Mouse (Mus musculus): ENCODE data around the gene Tspan1. TPM values are rescaled to one million over a fixed set of nuclear protein-coding genes. Genes with fewer than 3 reads are reported as not detected.
A peak's percentile ranks its signal among the peaks of the same experiment; 100 is the strongest.

Gene Tspan1
- polyA plus RNA-seq, 1 experiment from 2014 or later: 4.8 TPM

DNA sequence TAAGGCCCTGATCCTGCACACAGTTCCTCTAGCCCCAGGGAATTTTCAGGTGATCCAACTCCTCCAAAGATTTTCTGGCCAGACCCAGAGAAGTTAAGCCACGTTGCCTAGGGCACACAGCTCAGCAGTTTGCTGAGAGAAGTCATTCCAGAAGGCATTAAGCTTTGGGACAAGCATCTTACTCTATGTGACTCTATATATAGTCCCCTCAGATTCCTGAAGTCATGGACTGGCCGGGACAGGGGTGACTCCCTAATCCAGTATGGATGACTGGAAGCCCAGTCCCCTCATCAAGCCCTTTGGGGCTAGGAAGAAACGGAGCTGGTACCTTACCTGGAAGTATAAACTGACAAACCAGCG is 16.6 kb downstream of the Tspan1 start:
- no peaks in the 10 kb centered on the region for H3K27me3 ChIP-seq (ENCODE audit: insufficient read depth, low read length)
- 0 out of 2 replicates have a peak, but pooled peaks have one; percentile 2 for ATAC-seq (ENCODE audit: low FRiP score, low TSS enrichment)
- H3K9ac ChIP-seq (replicated peaks; ENCODE audit: low read length): peak overlapping the region; percentile 97
- peaks cover 12% of the 10 kb centered on the region for H3K4me1 ChIP-seq (ENCODE audit: insufficient read depth, low read length)
- H3K9me3 ChIP-seq (ENCODE audit: low read length): no peaks in the 10 kb centered on the region
- peak overlapping the region; percentile 90 for H3K4me3 ChIP-seq (ENCODE audit: low read length)
- peak overlapping the region; percentile 92 for H3K27ac ChIP-seq (ENCODE audit: low read length)
- H3K4me2 ChIP-seq (replicated peaks; ENCODE audit: low read depth, low read length): peak overlapping the region; percentile 65
- H3K36me3 ChIP-seq (ENCODE audit: insufficient read depth, low read length): peaks cover 41% of the 10 kb centered on the region
- WGBS: 14% methylated on average over 4 of the region's 4 CpGs

DNA sequence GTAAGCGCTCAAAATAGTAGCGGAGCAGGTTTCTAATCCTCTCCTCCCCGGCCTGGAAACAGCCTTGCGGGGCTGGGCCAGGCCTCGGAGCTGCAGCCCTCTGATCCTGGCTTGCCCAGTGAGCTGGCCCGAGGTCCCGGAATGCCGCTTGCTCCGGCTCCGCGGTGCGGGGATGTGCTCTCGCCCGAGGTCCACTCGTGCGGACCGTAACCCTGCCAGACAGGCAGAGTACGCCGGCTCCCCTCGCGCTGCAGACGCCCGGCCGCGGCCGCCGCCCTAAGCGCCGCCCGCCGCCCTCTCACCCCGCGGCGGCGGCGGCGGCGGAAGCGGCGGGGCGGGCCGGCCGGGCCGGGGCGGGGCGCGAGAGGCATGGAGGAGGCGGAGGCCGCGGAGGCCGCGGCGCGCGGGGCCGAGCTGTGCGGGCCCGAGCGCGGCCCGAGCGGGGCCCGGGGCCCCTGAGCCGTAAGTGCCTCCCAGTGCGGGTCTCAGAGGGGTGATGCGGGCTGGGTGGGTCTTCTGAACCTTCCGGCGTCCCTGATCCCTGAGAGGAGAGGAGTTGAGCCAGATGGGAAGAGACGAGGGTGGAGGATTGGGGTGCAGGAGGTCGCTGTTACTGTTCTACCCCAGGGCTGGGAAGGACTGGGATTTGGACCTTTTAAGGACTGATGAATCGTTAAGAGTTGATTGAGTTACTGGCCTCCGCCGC is 17.1 kb downstream of the Tspan1 start:
- Histone ChIP-seq H3K27ac (ENCODE audit: low read length) (peak overlapping the region; percentile 92), H3K27me3 (ENCODE audit: insufficient read depth, low read length) (no peaks in the 10 kb centered on the region), H3K36me3 (ENCODE audit: insufficient read depth, low read length) (peaks cover 36% of the 10 kb centered on the region), H3K9ac (replicated peaks; ENCODE audit: low read length) (peak overlapping the region; percentile 97), H3K9me3 (ENCODE audit: low read length) (no peaks in the 10 kb centered on the region), H3K4me3 (ENCODE audit: low read length) (peak overlapping the region; percentile 90), H3K4me1 (ENCODE audit: insufficient read depth, low read length) (peaks cover 12% of the 10 kb centered on the region), H3K4me2 (replicated peaks; ENCODE audit: low read depth, low read length) (peak overlapping the region; percentile 65)
- peak; percentile 95 for ATAC-seq (ENCODE audit: low FRiP score, low TSS enrichment)
- under 1% methylated on average over 49 of the region's 73 CpGs for WGBS

DNA sequence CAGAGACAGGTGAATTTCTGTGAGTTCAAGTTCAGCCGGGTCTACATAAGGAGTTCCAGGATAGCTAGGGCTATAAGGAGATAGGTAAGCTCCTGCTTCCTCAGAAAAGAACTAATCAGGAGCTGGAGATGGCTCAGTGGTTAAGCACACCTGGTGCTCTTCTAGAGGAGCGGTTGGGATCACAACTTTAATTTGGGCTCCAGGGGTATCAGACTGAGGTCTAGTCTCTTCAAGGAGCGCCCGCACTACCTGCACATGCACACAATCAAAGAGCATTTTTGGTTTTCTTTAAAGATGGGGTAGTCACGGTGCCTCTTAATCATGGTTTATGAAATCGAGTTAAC is 17.6 kb downstream of the Tspan1 start:
- Histone ChIP-seq H3K9me3 (ENCODE audit: low read length) (no peaks in the 10 kb centered on the region), H3K4me3 (ENCODE audit: low read length) (peak overlapping the region; percentile 90), H3K27me3 (ENCODE audit: insufficient read depth, low read length) (no peaks in the 10 kb centered on the region), H3K9ac (replicated peaks; ENCODE audit: low read length) (peak overlapping the region; percentile 97), H3K4me1 (ENCODE audit: insufficient read depth, low read length) (peaks cover 12% of the 10 kb centered on the region), H3K4me2 (replicated peaks; ENCODE audit: low read depth, low read length) (peak overlapping the region; percentile 65), H3K27ac (ENCODE audit: low read length) (peak overlapping the region; percentile 92), H3K36me3 (ENCODE audit: insufficient read depth, low read length) (peaks cover 30% of the 10 kb centered on the region)
- 0 out of 2 replicates have a peak, but pooled peaks have one; percentile 3 for ATAC-seq (ENCODE audit: low FRiP score, low TSS enrichment)
- WGBS: 16% methylated on average over 6 of the region's 6 CpGs

DNA sequence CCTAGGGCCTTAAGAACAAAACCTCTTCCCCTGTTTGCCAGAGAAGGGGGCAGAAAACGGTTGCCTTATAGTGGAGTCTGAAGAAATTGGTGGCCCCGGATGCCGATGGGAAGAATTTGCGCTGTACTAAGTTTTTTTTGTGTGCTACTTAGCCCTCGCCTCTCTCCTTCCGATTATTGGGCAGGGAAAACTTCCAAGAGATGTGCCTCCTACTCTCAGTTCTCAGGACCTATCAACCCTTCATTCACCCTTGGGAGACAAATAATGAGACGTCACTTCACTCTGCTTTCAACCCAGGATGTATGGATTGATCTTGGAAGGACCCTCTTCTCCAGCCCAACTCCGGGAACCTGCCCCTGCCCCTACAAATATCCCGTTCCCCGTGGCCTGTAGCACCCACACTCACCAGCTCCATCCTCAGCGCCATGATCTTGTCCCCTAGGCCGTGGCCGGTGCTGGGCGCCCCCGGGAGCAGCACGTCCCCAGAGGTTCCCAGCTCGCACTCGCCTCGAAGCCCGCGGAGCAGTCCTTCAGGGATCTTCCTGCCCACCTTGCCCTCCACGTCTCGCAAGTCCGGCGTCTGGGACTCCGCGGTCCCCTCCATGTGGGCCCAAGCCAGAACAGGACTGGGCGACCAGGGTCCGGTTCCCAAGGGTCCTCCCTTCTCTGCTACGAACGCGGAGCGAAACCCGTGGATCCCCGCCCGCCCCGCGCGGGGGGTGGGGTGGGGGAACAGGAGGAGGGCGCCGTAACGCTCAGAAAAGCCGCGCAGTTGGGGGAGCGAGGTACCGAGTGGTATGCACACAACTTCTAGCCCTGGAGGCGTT is 23.3 kb downstream of the Tspan1 start:
- peak overlapping the region; percentile 79 for H3K9ac ChIP-seq (replicated peaks; ENCODE audit: low read length)
- H3K36me3 ChIP-seq (ENCODE audit: insufficient read depth, low read length): no peaks in the 10 kb centered on the region
- ATAC-seq (ENCODE audit: low FRiP score, low TSS enrichment): peak; percentile 84
- no peaks in the 10 kb centered on the region for H3K27me3 ChIP-seq (ENCODE audit: insufficient read depth, low read length)
- H3K9me3 ChIP-seq (ENCODE audit: low read length): no peaks in the 10 kb centered on the region
- H3K4me2 ChIP-seq (replicated peaks; ENCODE audit: low read depth, low read length): peak overlapping the region; percentile 98
- WGBS: 1% methylated on average over 43 of the region's 47 CpGs
- peak overlapping the region; percentile 71 for H3K4me3 ChIP-seq (ENCODE audit: low read length)
- H3K27ac ChIP-seq (ENCODE audit: low read length): no peak overlapping the region
- H3K4me1 ChIP-seq (ENCODE audit: insufficient read depth, low read length): peaks cover 13% of the 10 kb centered on the region; the same call in 1 of the 2 replicates

DNA sequence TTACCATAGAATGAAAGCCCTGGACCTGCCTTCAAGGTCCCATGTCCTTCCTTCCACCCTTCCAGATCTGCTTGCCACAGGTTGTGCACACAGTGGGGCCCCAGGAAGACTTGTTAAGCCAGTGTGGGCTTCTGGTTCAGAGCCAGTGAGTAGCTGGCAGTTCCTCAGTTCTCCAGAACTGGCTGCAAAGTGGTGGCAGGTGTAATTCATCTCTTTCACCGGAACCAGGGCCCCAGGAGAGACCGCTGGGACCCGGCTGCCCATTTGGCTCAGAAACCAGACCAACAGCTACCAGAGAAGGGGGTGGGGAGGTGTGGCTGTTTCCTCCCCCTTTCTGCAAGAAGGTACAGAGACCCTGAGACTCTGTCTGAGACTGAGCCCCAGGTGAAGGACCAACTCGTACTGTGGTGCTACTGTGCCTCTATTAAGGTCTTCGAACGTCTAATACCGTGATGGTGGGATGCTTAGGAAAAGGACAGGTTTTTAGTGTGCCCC is 24.0 kb downstream of the Tspan1 start:
- no peak overlapping the region for H3K27ac ChIP-seq (ENCODE audit: low read length)
- WGBS: 6% methylated on average over 7 of the region's 7 CpGs
- H3K36me3 ChIP-seq (ENCODE audit: insufficient read depth, low read length): no peaks in the 10 kb centered on the region
- ATAC-seq (ENCODE audit: low FRiP score, low TSS enrichment): no peak
- no peaks in the 10 kb centered on the region for H3K9me3 ChIP-seq (ENCODE audit: low read length)
- no peaks in the 10 kb centered on the region for H3K27me3 ChIP-seq (ENCODE audit: insufficient read depth, low read length)
- peak overlapping the region; percentile 79 for H3K9ac ChIP-seq (replicated peaks; ENCODE audit: low read length)
- peak overlapping the region; percentile 71 for H3K4me3 ChIP-seq (ENCODE audit: low read length)
- peaks cover 13% of the 10 kb centered on the region; the same call in 1 of the 2 replicates for H3K4me1 ChIP-seq (ENCODE audit: insufficient read depth, low read length)
- H3K4me2 ChIP-seq (replicated peaks; ENCODE audit: low read depth, low read length): peak overlapping the region; percentile 98

DNA sequence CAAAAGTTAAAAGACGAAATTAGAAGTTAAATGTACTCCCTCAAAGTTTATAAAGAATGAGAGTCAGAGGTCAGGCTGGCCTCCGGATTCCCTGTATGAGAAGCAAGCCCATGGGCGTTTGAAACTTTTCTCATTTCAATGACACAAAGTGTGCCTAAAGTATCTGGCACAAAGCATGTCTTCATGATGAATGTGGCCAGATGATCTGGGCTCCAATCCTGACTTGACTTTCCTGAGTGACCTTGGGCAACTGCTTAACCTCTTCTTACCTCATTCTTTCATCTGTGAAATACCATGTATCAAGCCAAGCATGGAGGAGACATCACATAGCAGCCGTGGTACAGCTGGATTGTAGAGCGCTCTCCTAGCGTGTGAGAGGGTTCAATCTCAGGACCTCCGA is 25.1 kb downstream of the Tspan1 start:
- H3K9me3 ChIP-seq (ENCODE audit: low read length): no peaks in the 10 kb centered on the region
- no peaks in the 10 kb centered on the region for H3K27me3 ChIP-seq (ENCODE audit: insufficient read depth, low read length)
- no peaks in the 10 kb centered on the region for H3K36me3 ChIP-seq (ENCODE audit: insufficient read depth, low read length)
- no peak overlapping the region for H3K9ac ChIP-seq (replicated peaks; ENCODE audit: low read length)
- no peak overlapping the region for H3K4me3 ChIP-seq (ENCODE audit: low read length)
- ATAC-seq (ENCODE audit: low FRiP score, low TSS enrichment): no peak
- no peak overlapping the region for H3K4me2 ChIP-seq (replicated peaks; ENCODE audit: low read depth, low read length)
- 58% methylated on average over 7 of the region's 7 CpGs for WGBS
- no peak overlapping the region for H3K27ac ChIP-seq (ENCODE audit: low read length)
- peaks cover 13% of the 10 kb centered on the region; the same call in 1 of the 2 replicates for H3K4me1 ChIP-seq (ENCODE audit: insufficient read depth, low read length)

DNA sequence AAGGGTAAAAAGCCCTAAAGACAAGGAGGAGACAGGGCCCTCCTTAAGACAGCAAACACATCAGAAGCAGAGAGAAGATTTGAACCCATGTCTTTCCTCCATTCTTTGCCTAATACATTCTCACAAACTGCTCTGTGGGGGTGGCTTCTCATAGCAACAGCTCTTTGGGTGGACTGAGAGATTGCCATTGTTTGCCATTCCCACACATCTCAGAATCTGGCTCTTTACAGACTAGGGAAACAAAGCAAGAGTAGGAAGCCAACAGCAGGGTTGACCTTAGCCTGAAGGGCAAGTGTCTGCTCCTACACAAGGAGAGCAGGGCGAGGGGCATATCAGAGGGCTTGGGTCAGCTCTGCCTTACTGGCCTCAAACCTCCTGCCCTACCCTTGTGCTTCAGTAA is 25.7 kb downstream of the Tspan1 start:
- Histone ChIP-seq H3K9me3 (ENCODE audit: low read length) (no peaks in the 10 kb centered on the region), H3K27me3 (ENCODE audit: insufficient read depth, low read length) (no peaks in the 10 kb centered on the region), H3K27ac (ENCODE audit: low read length) (no peak overlapping the region), H3K4me3 (ENCODE audit: low read length) (no peak overlapping the region), H3K4me2 (replicated peaks; ENCODE audit: low read depth, low read length) (no peak overlapping the region), H3K36me3 (ENCODE audit: insufficient read depth, low read length) (no peaks in the 10 kb centered on the region), H3K4me1 (ENCODE audit: insufficient read depth, low read length) (peaks cover 13% of the 10 kb centered on the region; the same call in 1 of the 2 replicates), H3K9ac (replicated peaks; ENCODE audit: low read length) (no peak overlapping the region)
- ATAC-seq (ENCODE audit: low FRiP score, low TSS enrichment): no peak
- 75% methylated on average over 1 of the region's 1 CpGs for WGBS

DNA sequence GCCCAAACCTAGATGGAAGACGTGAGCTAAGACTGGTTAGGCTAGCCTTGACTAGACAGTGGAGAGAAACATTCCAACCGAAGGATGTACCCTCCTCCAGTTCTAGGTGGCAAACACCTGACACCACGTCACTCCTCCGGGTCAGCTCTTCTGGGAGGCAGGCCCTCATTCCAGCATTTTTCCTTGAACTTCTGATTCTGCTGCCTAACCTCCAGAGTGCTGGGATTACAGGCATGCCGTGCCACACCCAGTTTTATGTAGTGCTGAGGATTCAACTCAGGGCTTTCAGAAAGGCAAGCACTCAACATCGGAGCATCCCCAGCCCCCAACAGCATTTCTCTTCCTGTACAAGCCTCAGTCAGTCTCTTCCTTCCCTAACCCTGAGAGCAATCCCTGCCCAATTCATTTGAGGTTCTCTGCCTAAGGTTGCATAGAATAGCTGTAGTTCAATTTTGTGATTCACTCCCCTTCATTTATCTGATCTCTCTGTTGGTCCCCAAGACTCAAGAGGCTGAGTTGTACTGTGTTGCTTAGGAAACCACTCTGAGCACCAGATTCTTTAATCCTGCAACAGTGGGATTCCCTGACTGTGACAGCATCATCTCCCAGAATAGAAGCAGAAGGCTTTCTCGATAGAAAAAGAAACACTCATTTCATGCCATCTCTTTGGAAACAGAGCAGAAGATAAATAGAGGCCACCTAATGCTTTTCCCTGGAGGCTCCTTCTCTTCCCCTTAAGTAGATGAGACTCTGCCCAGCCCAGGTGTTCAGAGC is 26.4 kb downstream of the Tspan1 start:
- no peak for ATAC-seq (ENCODE audit: low FRiP score, low TSS enrichment)
- 71% methylated on average over 7 of the region's 7 CpGs for WGBS
- H3K27me3 ChIP-seq (ENCODE audit: insufficient read depth, low read length): no peaks in the 10 kb centered on the region

DNA sequence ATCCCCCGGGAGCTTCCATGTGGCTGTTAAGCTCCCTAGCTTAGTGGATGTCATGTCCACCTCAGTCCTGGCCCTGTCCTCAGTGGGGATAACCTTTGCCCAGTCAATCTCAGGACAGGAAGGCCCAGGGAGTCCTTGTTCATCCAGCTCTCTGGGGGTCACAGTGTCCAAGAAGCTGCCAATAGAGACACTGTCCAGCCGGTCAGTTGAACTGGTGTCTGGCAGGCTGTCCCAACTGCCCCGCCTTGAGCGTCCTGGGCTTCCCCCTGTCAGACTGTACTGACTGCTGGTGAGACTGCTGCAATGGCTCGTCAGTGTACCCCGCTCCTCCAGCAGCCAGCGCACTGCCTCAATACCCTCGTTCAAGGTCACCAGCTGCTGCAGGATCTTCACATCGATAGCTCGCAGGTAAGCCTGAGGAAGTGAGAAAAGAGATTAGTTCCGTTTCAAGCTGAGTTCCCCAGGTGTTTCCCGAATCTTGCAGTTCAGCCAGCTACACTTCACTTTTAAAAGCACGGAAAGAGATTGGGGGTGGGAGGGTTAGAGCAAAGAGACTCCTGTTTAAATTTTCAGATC is 29.9 kb downstream of the Tspan1 start:
- Histone ChIP-seq H3K9ac (replicated peaks; ENCODE audit: low read length) (no peak overlapping the region), H3K4me1 (ENCODE audit: insufficient read depth, low read length) (no peaks in the 10 kb centered on the region), H3K9me3 (ENCODE audit: low read length) (no peaks in the 10 kb centered on the region), H3K27me3 (ENCODE audit: insufficient read depth, low read length) (no peaks in the 10 kb centered on the region), H3K4me3 (ENCODE audit: low read length) (no peak overlapping the region), H3K36me3 (ENCODE audit: insufficient read depth, low read length) (no peaks in the 10 kb centered on the region), H3K4me2 (replicated peaks; ENCODE audit: low read depth, low read length) (no peak overlapping the region), H3K27ac (ENCODE audit: low read length) (no peak overlapping the region)
- WGBS: 64% methylated on average over 13 of the region's 13 CpGs
- no peak for ATAC-seq (ENCODE audit: low FRiP score, low TSS enrichment)

More for the DNA sequence above, 26.4 kb downstream of the Tspan1 start:
- no peak overlapping the region for H3K27ac ChIP-seq (ENCODE audit: low read length)
- no peaks in the 10 kb centered on the region for H3K9me3 ChIP-seq (ENCODE audit: low read length)
- H3K4me1 ChIP-seq (ENCODE audit: insufficient read depth, low read length): peaks cover 13% of the 10 kb centered on the region; the same call in 1 of the 2 replicates
- H3K4me3 ChIP-seq (ENCODE audit: low read length): no peak overlapping the region
- no peaks in the 10 kb centered on the region for H3K36me3 ChIP-seq (ENCODE audit: insufficient read depth, low read length)
- H3K9ac ChIP-seq (replicated peaks; ENCODE audit: low read length): no peak overlapping the region
- no peak overlapping the region for H3K4me2 ChIP-seq (replicated peaks; ENCODE audit: low read depth, low read length)
